Mouse (Mus musculus): ENCODE results near the gene Pla1a. TPM values are rescaled to one million over a fixed set of nuclear protein-coding genes. Genes with fewer than 3 reads are reported as not detected.

Gene Pla1a
- total and polyA plus RNA-seq, 2 experiments from 2014 or later: 0.74 to 2.5 TPM

DNA sequence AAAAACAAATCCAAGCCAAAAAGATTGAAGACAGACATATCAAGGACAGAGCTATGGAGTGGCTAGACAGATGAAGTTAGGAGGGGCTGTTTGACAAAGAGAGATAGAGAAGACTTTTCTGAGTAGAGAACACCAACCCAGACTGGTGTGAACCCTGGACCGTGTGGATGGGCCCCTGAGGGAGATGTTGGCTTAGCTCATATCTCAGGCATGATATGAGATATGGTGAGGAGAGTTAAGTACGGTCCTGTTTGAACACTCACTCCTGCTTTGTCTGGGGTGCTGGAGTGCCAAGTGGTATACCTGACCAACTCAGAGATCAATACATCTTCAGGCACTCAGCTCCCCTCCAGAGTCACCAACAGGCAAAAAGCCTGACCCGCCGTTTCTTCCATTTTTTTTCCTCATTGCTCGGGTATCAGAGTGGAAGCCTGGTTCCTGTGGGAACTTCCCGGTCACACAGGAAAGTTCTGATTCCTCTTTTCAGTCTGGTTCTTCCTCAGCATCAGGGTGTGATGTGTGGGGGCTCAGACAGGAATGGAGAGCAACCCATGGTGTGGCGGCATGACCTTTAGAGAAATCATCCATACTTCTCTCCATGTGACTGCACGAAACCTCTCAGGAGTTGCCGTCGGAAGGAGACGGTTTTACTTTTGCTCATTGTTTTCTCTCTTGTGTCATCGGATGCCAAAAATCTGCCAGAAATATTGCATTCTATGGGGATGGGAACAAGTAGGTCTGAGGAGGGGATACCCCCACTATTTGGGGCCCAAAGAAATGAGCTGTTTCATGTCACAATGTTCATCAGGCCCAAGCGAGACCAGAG, 34.4 kb upstream of the Pla1a start:
- no peaks in the 10 kb centered on the region for H3K9me3 ChIP-seq (ENCODE audit: low read length)
- no peaks in the 10 kb centered on the region for H3K4me1 ChIP-seq (ENCODE audit: insufficient read depth)
- no peak overlapping the region for H3K4me2 ChIP-seq (ENCODE audit: low read depth)
- ATAC-seq (no peak), DNase-seq (no peak)
- no peak overlapping the region for H3K27ac ChIP-seq (ENCODE audit: low read depth, low read length)
- no peak for TF ChIP-seq CTCF (IDR thresholded peaks at IDR 0.05; ENCODE audit: low read depth)
- no peaks in the 10 kb centered on the region for H3K36me3 ChIP-seq (ENCODE audit: insufficient read depth)
- H3K9ac ChIP-seq: no peak overlapping the region
- H3K4me3 ChIP-seq (ENCODE audit: low read depth, low read length): no peak overlapping the region
- no peaks in the 10 kb centered on the region for H3K27me3 ChIP-seq (ENCODE audit: insufficient read depth, low read length)
- 90% methylated on average over 13 of the region's 13 CpGs for WGBS

DNA sequence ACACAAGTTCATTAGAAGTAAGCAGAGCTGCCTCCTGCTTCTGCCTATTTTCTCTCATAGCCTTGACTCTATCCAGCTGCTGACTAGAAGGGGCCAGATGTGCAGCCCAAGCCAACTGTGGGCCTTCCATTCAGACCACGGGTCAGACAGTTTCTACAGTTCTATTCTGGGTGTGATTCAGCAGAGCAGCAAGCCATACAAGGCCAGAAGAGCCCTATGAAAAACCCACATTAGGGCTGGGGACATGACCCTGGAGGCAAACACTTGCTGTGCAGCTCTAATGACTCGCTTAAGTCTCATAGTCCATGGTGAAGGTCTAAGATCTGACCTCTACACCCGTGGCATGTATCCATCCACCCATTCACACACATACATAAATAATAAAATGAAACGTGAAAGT, 33.1 kb upstream of the Pla1a start:
- Histone ChIP-seq H3K36me3 (ENCODE audit: insufficient read depth) (no peaks in the 10 kb centered on the region), H3K4me1 (ENCODE audit: insufficient read depth) (no peaks in the 10 kb centered on the region), H3K27ac (ENCODE audit: low read depth, low read length) (no peak overlapping the region), H3K4me2 (ENCODE audit: low read depth) (no peak overlapping the region), H3K9me3 (ENCODE audit: low read length) (no peaks in the 10 kb centered on the region), H3K27me3 (ENCODE audit: insufficient read depth, low read length) (no peaks in the 10 kb centered on the region), H3K9ac (no peak overlapping the region), H3K4me3 (ENCODE audit: low read depth, low read length) (no peak overlapping the region)
- 81% methylated on average over 4 of the region's 4 CpGs for WGBS
- ATAC-seq: no peak
- no peak for DNase-seq
- no peak for TF ChIP-seq CTCF (IDR thresholded peaks at IDR 0.05; ENCODE audit: low read depth)

DNA sequence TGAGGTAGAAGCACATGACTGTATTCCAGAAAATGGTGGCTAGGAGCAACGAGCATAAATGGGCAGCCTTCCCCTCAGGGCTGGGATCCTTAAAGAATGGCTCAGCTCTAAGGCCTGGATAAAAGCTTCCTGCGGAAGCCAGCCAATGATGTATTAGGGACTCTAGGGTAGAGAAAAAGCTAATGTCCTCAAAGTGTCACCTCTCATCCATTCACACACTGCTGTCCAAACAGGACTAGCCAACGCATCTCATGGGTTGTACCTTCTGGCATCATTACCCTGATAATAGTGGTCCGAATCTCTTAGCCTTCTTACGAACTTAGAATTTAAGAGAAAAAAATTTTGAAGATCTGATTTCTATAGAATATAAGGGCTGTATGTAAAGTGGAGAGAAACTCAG, 30.4 kb upstream of the Pla1a start:
- H3K4me1 ChIP-seq (ENCODE audit: insufficient read depth): no peaks in the 10 kb centered on the region
- TF ChIP-seq CTCF (IDR thresholded peaks at IDR 0.05; ENCODE audit: low read depth): no peak

DNA sequence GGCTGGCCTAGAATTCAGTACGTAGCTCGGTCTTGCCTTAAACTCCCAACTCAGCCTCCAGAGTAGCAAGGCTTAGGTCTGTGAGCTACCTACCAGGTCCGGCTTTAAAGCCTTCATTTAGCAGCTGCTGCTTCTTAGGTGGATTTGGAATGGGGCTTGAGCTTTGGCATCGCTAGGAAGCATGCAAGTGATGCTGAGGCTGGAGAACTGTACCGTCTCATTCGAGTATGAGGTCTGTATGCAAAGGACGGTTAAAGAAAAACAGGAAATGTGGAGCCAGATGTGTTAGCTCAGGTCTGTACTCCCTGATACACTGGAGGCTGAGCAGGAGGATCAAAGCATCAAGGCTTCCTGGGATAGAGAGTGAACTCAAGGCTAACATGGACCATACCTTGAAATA, 29.2 kb upstream of the Pla1a start:
- no peak for ATAC-seq
- Histone ChIP-seq H3K4me3 (ENCODE audit: low read depth, low read length) (no peak overlapping the region), H3K9me3 (ENCODE audit: low read length) (no peaks in the 10 kb centered on the region), H3K4me1 (ENCODE audit: insufficient read depth) (no peaks in the 10 kb centered on the region), H3K27ac (ENCODE audit: low read depth, low read length) (no peak overlapping the region), H3K36me3 (ENCODE audit: insufficient read depth) (no peaks in the 10 kb centered on the region), H3K4me2 (ENCODE audit: low read depth) (no peak overlapping the region), H3K9ac (no peak overlapping the region), H3K27me3 (ENCODE audit: insufficient read depth, low read length) (no peaks in the 10 kb centered on the region)
- no peak for DNase-seq
- no peak for TF ChIP-seq CTCF (IDR thresholded peaks at IDR 0.05; ENCODE audit: low read depth)
- 87% methylated on average over 7 of the region's 7 CpGs for WGBS

More for the DNA sequence above, 30.4 kb upstream of the Pla1a start:
- Histone ChIP-seq H3K4me2 (ENCODE audit: low read depth) (no peak overlapping the region), H3K9ac (no peak overlapping the region), H3K27me3 (ENCODE audit: insufficient read depth, low read length) (no peaks in the 10 kb centered on the region), H3K27ac (ENCODE audit: low read depth, low read length) (no peak overlapping the region), H3K4me3 (ENCODE audit: low read depth, low read length) (no peak overlapping the region), H3K9me3 (ENCODE audit: low read length) (no peaks in the 10 kb centered on the region), H3K36me3 (ENCODE audit: insufficient read depth) (no peaks in the 10 kb centered on the region)
- DNase-seq (no peak), ATAC-seq (no peak)
- 89% methylated on average over 5 of the region's 5 CpGs for WGBS

DNA sequence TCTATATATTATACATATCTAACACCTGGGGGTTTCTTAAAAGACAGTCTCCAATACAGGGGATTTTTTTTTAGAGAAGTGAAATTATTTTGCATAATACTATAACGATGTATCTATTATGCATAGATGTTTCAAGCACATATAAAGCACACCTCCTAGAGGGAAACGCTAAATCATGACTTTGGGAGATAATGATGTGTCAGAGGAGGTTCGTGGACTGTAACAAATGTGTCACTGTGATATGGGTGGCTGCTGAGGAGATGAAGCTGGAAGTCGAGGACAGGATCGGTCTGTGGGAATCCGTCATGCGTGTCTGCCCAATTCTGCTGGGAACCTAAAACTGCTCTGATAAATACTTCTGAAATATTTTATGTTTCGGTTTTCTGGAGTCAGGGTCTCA, 28.8 kb upstream of the Pla1a start:
- H3K27me3 ChIP-seq (ENCODE audit: insufficient read depth, low read length): no peaks in the 10 kb centered on the region
- TF ChIP-seq CTCF (IDR thresholded peaks at IDR 0.05; ENCODE audit: low read depth): no peak
- ATAC-seq: no peak
- no peak overlapping the region for H3K27ac ChIP-seq (ENCODE audit: low read depth, low read length)
- DNase-seq: no peak
- H3K4me3 ChIP-seq (ENCODE audit: low read depth, low read length): no peak overlapping the region
- no peaks in the 10 kb centered on the region for H3K9me3 ChIP-seq (ENCODE audit: low read length)
- no peak overlapping the region for H3K9ac ChIP-seq
- H3K4me1 ChIP-seq (ENCODE audit: insufficient read depth): no peaks in the 10 kb centered on the region
- H3K36me3 ChIP-seq (ENCODE audit: insufficient read depth): no peaks in the 10 kb centered on the region
- WGBS: 80% methylated on average over 8 of the region's 8 CpGs
- H3K4me2 ChIP-seq (ENCODE audit: low read depth): no peak overlapping the region

DNA sequence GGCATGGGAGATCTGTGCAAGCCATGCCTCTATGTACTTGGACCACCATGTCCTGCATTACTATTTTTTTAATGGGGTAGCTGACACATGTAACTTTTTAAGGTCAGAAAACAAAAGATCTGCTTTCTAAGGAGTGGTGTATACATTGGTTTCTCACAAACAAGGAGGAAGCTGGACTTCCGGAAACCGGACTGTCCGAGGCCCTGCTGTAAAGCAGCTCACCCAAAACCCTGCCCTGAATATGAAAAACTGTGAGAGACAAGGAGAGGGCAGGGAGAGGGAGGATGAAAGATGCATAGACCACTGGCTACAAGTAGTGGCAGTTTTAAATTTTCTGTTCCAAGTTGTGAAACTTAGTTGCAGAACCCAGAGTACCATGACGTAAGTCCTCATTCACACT, 27.0 kb upstream of the Pla1a start:
- Histone ChIP-seq H3K9me3 (ENCODE audit: low read length) (no peaks in the 10 kb centered on the region), H3K4me3 (ENCODE audit: low read depth, low read length) (no peak overlapping the region), H3K9ac (no peak overlapping the region), H3K27ac (ENCODE audit: low read depth, low read length) (no peak overlapping the region), H3K4me2 (ENCODE audit: low read depth) (no peak overlapping the region), H3K4me1 (ENCODE audit: insufficient read depth) (no peaks in the 10 kb centered on the region), H3K27me3 (ENCODE audit: insufficient read depth, low read length) (no peaks in the 10 kb centered on the region), H3K36me3 (ENCODE audit: insufficient read depth) (no peaks in the 10 kb centered on the region)
- DNase-seq: no peak
- no peak for ATAC-seq
- WGBS: 96% methylated on average over 4 of the region's 4 CpGs
- no peak for TF ChIP-seq CTCF (IDR thresholded peaks at IDR 0.05; ENCODE audit: low read depth)

DNA sequence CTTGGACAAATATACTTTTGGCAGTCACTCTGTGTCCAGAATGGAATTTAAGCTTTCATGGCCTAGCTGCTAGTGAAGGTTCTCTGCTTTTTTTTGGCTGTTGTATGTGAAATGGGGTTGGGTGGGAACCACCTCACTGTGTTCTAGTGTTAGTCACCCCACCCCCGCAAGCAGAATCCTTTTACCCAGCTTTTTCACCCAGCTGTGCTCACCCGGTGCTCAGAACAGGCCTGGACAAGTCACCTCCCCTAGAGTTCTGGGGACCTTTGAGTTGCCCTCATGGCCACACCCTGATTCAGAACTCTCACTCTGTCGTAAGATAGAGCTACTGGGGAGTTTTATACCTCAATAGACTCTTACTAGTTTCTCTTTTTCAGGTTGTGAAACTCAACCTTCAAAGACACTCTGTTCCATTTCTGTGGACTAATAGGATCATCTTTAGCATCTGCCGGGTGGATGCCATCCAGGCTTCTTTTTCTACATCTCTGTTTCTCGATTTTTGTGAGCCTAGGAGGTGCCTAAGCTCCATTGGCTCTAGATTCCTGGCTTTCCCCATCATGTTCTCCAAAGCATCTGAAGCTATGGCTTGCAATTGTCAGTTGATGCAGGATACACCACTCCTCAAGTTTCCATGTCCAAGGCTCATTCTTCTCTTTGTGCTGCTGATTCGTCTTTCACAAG, 25.8 kb upstream of the Pla1a start:
- Histone ChIP-seq H3K9ac (no peak overlapping the region), H3K9me3 (ENCODE audit: low read length) (no peaks in the 10 kb centered on the region), H3K4me2 (ENCODE audit: low read depth) (no peak overlapping the region), H3K27me3 (ENCODE audit: insufficient read depth, low read length) (no peaks in the 10 kb centered on the region), H3K27ac (ENCODE audit: low read depth, low read length) (no peak overlapping the region), H3K4me1 (ENCODE audit: insufficient read depth) (no peaks in the 10 kb centered on the region), H3K36me3 (ENCODE audit: insufficient read depth) (no peaks in the 10 kb centered on the region), H3K4me3 (ENCODE audit: low read depth, low read length) (no peak overlapping the region)
- TF ChIP-seq CTCF (IDR thresholded peaks at IDR 0.05; ENCODE audit: low read depth): no peak
- 72% methylated on average over 6 of the region's 6 CpGs for WGBS
- DNase-seq (no peak), ATAC-seq (no peak)
